Mouse (Mus musculus): ENCODE measurements at regions not wholly inside any gene's neighbourhood (a gene's known extent, or its start where the extent isn't known, plus 50 kb on each side); places are given as distances from the start of the nearest gene placed in this dataset.

DNA sequence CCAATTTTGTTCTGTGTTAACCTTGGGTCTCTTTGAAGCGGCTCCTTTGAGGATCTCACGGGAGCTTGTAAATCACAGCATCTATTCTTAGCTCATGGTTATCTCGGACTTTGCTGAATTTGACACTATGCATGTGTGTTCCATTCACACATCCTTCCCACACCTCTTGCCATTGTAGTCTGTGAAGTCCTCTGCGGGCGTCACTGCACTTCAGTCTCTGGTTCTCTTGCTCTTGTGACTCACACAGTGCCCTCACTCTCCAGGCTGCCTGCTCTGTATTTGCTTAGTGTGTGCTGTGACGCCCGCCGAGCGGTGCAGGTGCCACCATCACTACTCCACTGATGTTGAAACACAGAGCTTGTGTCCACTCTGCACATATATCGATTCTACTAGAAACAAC is 1271.2 kb downstream of the Synb start:
- DNase-seq: no peak

DNA sequence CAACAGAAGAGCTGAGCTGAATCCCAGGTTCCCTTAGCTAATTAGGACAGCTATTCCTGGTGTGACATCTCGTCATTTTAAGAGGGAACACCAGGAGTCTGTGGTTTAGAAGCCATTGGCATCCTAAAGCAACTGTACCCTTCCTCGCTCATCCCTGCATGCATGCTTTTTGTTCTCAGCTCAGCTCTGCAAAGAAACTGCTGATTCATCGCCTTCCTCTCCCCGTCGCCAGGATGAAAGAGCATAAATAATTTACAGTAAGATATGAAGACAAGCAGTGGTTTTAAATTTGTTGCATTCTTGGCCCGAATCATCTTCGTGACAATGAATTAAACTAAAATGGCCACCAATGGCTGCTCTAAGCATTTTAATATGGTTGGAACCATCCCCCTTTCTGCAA is 1272.9 kb downstream of the Synb start:
- DNase-seq: no peak

DNA sequence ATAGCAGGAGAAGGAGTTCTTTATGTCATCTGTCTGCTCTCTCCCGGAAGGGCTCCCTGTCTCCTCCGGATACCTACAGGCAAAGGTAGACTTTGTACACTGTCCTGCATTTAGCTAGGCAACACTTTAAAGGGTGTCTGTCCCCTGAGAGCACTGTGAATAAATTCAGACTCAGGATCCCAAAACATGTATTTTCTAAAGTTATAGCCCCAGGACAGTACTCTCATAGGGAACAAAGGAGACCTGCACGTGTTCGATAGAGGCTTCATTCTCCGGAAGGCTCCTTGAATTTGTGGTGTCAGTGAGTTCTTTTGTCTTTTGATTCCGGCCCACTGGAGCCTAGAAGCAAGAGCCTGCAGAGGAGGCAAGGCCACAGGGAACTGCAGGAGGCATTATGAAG is 1273.3 kb downstream of the Synb start:
- no peak for DNase-seq

DNA sequence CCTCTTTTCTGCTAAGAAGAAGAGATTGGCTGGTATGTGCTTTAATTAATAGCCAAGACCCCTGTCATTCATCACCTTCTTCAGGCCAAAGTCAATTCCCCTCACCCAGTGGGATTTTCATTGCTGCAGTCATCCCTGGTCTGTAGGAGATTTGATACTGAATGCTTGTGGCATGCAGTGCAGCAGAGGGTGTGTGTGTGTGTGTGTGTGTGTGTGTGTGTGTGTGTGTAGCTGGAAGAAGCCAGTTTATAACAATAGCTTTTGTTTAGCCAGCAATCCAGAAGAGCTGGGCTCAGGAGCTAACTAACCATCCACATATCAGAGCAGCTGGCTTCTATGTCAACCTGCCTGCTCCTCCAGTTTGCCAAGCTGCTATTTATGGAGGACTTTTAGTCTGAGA is 1275.4 kb downstream of the Synb start:
- no peak for DNase-seq

DNA sequence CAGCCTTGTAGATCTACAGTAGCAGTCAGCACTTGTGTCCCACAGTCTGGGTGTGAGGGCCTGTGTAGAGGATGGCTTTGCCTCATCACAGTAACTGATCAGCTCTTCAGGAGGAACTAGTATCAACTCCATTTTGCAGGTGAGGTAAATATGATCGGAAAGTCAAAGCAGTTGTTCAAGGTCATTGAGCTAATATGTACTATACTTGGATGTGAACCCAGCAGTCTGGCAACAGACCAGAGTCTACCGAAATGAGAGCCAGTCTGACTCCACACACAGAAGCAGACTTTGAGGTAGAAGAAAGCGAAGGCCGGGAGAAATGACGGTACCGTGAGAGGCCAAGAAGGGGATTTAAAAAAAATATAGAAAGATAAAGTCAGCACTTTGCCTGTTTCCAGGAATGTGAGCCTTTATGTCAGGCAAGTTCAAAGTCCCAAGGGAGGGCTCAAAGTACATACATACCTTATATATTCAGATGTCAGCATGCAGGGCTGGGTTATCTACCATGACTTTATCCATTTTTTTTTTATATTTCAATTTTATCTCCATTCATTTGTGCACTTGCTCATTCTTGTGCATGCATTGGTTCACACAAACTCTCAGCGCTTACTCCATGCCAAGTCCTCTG is 1297.2 kb downstream of the Synb start:
- no peak for DNase-seq

DNA sequence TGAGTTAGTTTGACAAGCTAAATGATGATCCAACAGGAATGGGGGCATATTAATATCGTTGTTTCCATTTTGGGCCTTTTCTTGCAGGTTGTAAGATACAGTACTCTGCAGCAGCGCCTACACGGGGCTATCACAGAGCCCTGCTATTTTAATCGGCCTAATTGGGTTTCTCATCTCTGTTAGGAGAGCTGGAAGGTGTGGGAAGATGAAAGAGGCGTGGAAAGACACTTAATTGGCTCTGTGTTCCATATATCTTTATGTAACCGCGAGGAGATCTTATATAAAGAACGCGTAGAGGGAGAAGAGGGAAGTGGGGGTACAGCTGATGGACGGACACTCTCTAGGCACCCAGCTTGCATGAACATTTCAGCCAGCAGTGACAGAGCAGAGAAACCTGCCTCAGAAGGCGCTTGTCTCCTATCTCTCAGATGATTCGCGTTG is 1300.5 kb downstream of the Synb start:
- no peak for DNase-seq

DNA sequence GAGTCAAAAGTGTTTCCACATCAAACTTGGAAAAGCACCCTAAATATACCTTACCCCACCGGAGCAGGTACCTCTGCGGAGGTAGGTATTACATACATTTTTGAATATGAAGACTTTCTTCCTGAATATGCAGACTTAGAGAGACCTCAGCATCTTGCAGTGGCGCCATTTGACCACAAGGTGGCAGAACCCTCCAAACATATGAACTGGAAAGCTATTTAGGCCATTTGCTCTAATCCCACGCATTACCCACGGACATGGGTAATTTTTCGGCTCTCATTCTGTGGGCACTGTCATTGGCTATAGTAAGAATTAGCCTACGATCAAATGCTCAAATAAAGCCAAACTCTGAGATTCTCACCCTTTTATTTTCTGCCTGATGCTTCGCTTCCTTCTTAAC is 1301.0 kb downstream of the Synb start:
- DNase-seq: peak; percentile 22

DNA sequence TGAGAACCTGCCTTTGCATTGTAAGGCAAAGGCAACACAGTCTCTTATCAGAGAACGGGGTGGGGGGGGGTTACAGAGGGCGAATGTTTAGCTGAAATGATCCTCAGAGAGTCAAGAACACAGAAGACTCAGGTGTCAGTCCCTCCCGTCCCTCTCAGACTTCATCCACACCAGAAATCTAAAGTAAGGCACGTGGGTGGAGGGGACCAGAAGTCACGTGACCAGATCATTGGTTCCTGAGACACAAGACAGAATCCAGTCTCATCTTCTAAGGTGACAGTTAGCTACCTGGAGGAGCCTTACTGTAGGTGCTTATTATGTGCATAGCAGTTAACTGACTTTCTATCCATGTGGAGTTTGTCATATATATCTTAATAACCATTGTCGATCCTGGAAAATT is 1302.0 kb downstream of the Synb start:
- DNase-seq: no peak

DNA sequence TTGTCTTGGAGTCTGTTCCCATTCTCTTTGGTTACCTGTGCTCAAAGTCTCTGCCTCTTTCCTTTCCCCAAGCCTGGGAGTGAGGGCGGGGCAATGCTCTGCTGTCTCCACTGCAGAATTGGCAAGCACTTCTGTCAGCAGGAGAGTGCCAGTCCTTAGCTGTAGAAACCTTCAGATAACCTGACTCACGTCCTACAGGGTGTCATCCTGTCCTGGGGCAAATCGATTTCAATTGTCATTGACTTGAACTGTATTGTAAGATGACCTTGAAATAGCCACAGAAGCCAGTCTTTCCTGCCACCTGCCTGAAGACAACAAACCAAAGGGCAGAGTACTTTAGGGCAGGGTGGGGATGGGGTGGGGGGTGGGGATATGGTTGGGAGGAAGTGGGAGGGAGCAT is 1303.8 kb downstream of the Synb start:
- DNase-seq: no peak

All from cerebellum, adult 11-12 months (tissue).